Mouse (Mus musculus) intestine, postnatal 0 days (tissue): ENCODE results near the gene Gpr19. TPM values are rescaled to one million over a fixed set of nuclear protein-coding genes. Genes with fewer than 3 reads are reported as not detected.

Source experiments
- ATAC-seq: fragments of 200-750 bp; cut with Nextera tagmentation; 2 replicates; pipeline ENCODE4 v1.8.0; 2017; ENCODE audit warnings: mild to moderate bottlenecking, moderate TSS enrichment, moderate library complexity
- H3K27ac ChIP-seq: fragments of 300-500 bp; sonication (generic); 2 replicates; pipeline ENCODE4 v1.5.1; 2014; ENCODE audit warnings: mild to moderate bottlenecking, low read depth, low read length, moderate library complexity
- H3K27me3 ChIP-seq: fragments of 300-500 bp; sonication (generic); replicated peaks from 2 replicates; pipeline ENCODE4 v1.6.1; 2014; ENCODE audit warnings: low read length, mixed read lengths; ENCODE audit not compliant: control insufficient read depth, insufficient read depth
- H3K36me3 ChIP-seq: fragments of 300-500 bp; sonication (generic); 2 replicates; pipeline ENCODE4 v1.6.1; 2014; ENCODE audit warnings: mild to moderate bottlenecking, moderate library complexity; ENCODE audit not compliant: control insufficient read depth, insufficient read depth
- H3K4me1 ChIP-seq: fragments of 300-500 bp; sonication (generic); replicated peaks from 2 replicates; pipeline ENCODE4 v1.6.1; 2014; ENCODE audit warnings: antibody characterized with exemption, low read length, mixed read lengths; ENCODE audit not compliant: control insufficient read depth, insufficient read depth
- H3K4me2 ChIP-seq: fragments of 300-500 bp; sonication (generic); replicated peaks from 2 replicates; pipeline ENCODE4 v1.6.1; 2014; ENCODE audit warnings: low read depth, mild to moderate bottlenecking, moderate library complexity
- H3K4me3 ChIP-seq: fragments of 300-500 bp; sonication (generic); 2 replicates; pipeline ENCODE4 v1.5.1; 2014; ENCODE audit warnings: low read depth, low read length
- H3K9ac ChIP-seq: fragments of 300-500 bp; sonication (generic); 2 replicates; pipeline ENCODE4 v1.6.1; 2014; ENCODE audit warnings: mild to moderate bottlenecking, low read depth, low read length
- H3K9me3 ChIP-seq: fragments of 300-500 bp; sonication (generic); 2 replicates; pipeline ENCODE4 v1.6.1; 2016; ENCODE audit warnings: mixed run types; ENCODE audit not compliant: control insufficient read depth
- CTCF ChIP-seq: sonication (generic); IDR thresholded peaks from 2 replicates; pipeline ENCODE4 v1.5.1; 2016; ENCODE audit warnings: low read depth, mild to moderate bottlenecking, control low read depth, antibody characterized with exemption, moderate library complexity
- WGBS: fragments of 180-500 bp; shearing (Covaris S2); extraction: QIAGEN DNeasy Blood & Tissue Kit; methylation state at CpG from one replicate; pipeline ENCODE4 v1.1.7; 2014; 5-methylcytosine and 5-hydroxymethylcytosine counted together
- polyA plus RNA-seq: library from polyadenylated mRNA; unstranded; fragments of >200 nt; fragmentation: Nextera tagmentation; extraction: Ambion mirVana; gene quantifications from 2 replicates; pipeline ENCODE4 v1.2.1, GENCODE M21; 2015

Gpr19 gene
- polyA plus RNA-seq, 1 experiment from 2014 or later, result 6.5 TPM

GRCm38 (mm10) chr6:134886475-134886874 lies 11.9 kb downstream of the Gpr19 start:
- Histone ChIP-seq H3K27me3 (no peaks in the 10 kb centered on the region), H3K4me3 (no peak overlapping the region), H3K27ac (no peak overlapping the region), H3K9me3 (no peaks in the 10 kb centered on the region), H3K4me2 (no peak overlapping the region), H3K36me3 (no peaks in the 10 kb centered on the region; the same call in 1 of the 2 replicates), H3K4me1 (no peaks in the 10 kb centered on the region), H3K9ac (no peak overlapping the region)
- no peak for ATAC-seq
- no peak for TF ChIP-seq CTCF
- WGBS, result 88% methylated on average over 8 of the region's 8 CpGs

- no peak overlapping the region for H3K9ac ChIP-seq
- H3K4me3 ChIP-seq, result no peak overlapping the region
- WGBS, result 93% methylated on average over 2 of the region's 2 CpGs
- H3K36me3 ChIP-seq, result no peaks in the 10 kb centered on the region; the same call in 1 of the 2 replicates
- no peak for ATAC-seq
- H3K9me3 ChIP-seq, result no peaks in the 10 kb centered on the region
- no peak for TF ChIP-seq CTCF
- H3K27ac ChIP-seq, result no peak overlapping the region
- H3K4me2 ChIP-seq, result no peak overlapping the region
- no peaks in the 10 kb centered on the region for H3K27me3 ChIP-seq
- H3K4me1 ChIP-seq, result no peaks in the 10 kb centered on the region
Observed at GRCm38 (mm10) chr6:134885515-134885914, 12.9 kb downstream of the Gpr19 start.

- no peak overlapping the region for H3K4me3 ChIP-seq
- WGBS, result 78% methylated on average over 4 of the region's 4 CpGs
- no peak for TF ChIP-seq CTCF
- ATAC-seq, result no peak
- H3K4me2 ChIP-seq, result no peak overlapping the region
- no peak overlapping the region for H3K9ac ChIP-seq
- no peak overlapping the region for H3K27ac ChIP-seq
- H3K36me3 ChIP-seq, result no peaks in the 10 kb centered on the region; the same call in 1 of the 2 replicates
- H3K27me3 ChIP-seq, result no peaks in the 10 kb centered on the region
- H3K9me3 ChIP-seq, result no peaks in the 10 kb centered on the region
- no peaks in the 10 kb centered on the region for H3K4me1 ChIP-seq
Observed at GRCm38 (mm10) chr6:134883661-134884060, 14.7 kb downstream of the Gpr19 start.

- no peak overlapping the region for H3K4me3 ChIP-seq
- 75% methylated on average over 2 of the region's 2 CpGs for WGBS
- no peaks in the 10 kb centered on the region for H3K4me1 ChIP-seq
- H3K27ac ChIP-seq, result no peak overlapping the region
- no peak for ATAC-seq
- H3K9me3 ChIP-seq, result no peaks in the 10 kb centered on the region
- H3K27me3 ChIP-seq, result no peaks in the 10 kb centered on the region
- TF ChIP-seq CTCF, result no peak
- H3K4me2 ChIP-seq, result no peak overlapping the region
- 0 out of 2 replicates have a peak, but pooled peaks cover 3% of the 10 kb centered on the region for H3K36me3 ChIP-seq
- H3K9ac ChIP-seq, result no peak overlapping the region
Observed at GRCm38 (mm10) chr6:134880046-134880445, 18.3 kb downstream of the Gpr19 start.

DNA sequence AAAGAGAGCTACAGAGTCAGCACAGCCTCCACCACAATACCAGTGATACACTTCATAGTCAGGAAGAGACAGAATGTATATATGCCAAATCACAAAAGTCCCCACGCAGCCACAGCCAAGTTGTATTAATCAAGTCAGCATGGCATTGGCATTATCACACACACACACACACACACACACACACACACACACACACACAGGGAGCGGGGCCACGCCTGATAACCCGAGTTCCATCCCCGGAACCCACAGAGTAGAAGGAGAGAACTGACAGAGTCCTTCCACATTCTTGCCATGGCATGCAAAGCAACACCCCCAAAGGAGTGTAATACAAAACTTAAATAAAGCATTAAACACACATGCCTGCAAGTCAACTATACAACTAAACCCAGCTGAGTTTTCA lies 18.8 kb downstream of the Gpr19 start:
- TF ChIP-seq CTCF, result no peak
- no peak overlapping the region for H3K4me3 ChIP-seq
- ATAC-seq, result no peak
- no peaks in the 10 kb centered on the region for H3K9me3 ChIP-seq
- no peak overlapping the region for H3K27ac ChIP-seq
- no peaks in the 10 kb centered on the region for H3K27me3 ChIP-seq
- no peak overlapping the region for H3K4me2 ChIP-seq
- H3K9ac ChIP-seq, result no peak overlapping the region
- 0 out of 2 replicates have a peak, but pooled peaks cover 3% of the 10 kb centered on the region for H3K36me3 ChIP-seq
- 83% methylated on average over 5 of the region's 5 CpGs for WGBS
- H3K4me1 ChIP-seq, result no peaks in the 10 kb centered on the region

DNA sequence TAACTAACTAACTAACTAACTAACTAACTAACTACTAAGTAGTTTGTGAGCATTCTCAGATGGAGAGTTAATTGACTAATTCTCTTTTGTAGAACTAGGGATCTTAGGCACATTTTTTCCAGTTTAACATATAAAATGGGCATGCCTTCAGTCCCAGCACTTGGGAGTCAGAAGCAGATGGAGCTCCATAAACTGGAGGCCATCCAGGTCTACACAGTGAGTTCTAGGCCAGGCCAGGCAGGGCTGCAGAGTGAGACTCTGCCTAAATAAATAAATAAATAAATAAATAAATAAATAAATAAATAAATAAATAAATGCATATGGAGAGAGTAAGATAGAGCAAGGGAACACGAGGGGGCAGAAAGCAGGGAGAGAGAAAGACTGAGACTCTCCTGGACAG lies 20.5 kb downstream of the Gpr19 start:
- TF ChIP-seq CTCF, result no peak
- H3K4me1 ChIP-seq, result no peaks in the 10 kb centered on the region

DNA sequence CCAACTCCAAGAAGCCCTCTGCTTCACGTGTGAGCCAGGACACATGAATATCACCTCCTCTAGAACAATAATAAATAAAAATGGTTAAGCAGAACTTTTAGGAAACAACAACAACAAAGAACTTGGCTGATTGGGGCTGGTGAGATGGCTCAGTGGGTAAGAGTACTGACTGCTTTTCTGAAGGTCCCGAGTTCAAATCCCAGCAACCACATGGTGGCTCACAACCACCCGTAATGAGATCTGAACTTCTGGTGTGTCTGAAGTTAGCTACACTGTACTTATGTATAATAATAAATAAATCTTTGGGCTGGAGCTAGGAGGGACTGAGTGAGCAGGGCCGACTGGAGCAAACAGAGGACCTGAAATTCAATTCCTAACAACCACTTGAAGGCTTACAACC lies 21.1 kb downstream of the Gpr19 start:
- no peak overlapping the region for H3K9ac ChIP-seq
- H3K4me1 ChIP-seq, result no peaks in the 10 kb centered on the region
- H3K9me3 ChIP-seq, result no peaks in the 10 kb centered on the region
- no peak overlapping the region for H3K4me3 ChIP-seq
- no peak for TF ChIP-seq CTCF
- H3K36me3 ChIP-seq, result 0 out of 2 replicates have a peak, but pooled peaks cover 3% of the 10 kb centered on the region
- no peak overlapping the region for H3K4me2 ChIP-seq
- WGBS, result 89% methylated on average over 4 of the region's 4 CpGs
- H3K27me3 ChIP-seq, result no peaks in the 10 kb centered on the region
- no peak for ATAC-seq
- no peak overlapping the region for H3K27ac ChIP-seq

More for the DNA sequence above, 20.5 kb downstream of the Gpr19 start:
- H3K27ac ChIP-seq, result no peak overlapping the region
- H3K36me3 ChIP-seq, result 0 out of 2 replicates have a peak, but pooled peaks cover 3% of the 10 kb centered on the region
- H3K9me3 ChIP-seq, result no peaks in the 10 kb centered on the region
- 92% methylated on average over 1 of the region's 1 CpGs for WGBS
- no peak for ATAC-seq
- H3K4me3 ChIP-seq, result no peak overlapping the region
- no peak overlapping the region for H3K9ac ChIP-seq
- no peak overlapping the region for H3K4me2 ChIP-seq
- H3K27me3 ChIP-seq, result no peaks in the 10 kb centered on the region
